18 mouse cellular contexts compared by ENCODE assay signal in genomic region chr6:33078260-33078936, GRCm38 (mm10). TPM values are rescaled to one million over a fixed set of nuclear protein-coding genes. Genes with fewer than 3 reads are reported as not detected.
DNase-seq lines count a peak whose midpoint lies in the region; ATAC-seq and TF ChIP-seq lines count a peak whose summit lies in the region.
"Had no signal": no experiment of that assay in that cellular context is flagged by ENCODE, and none has a peak within 500 bp of the region (broad histone marks: within the 10 kb centered on the region; RNA-seq: fewer than 3 reads in every experiment).

No protein-coding gene starts in this region.

- H3K27me3 ChIP-seq in kidney, embryonic 15.5 days: no peaks in the 10 kb centered on the region
- no peaks in the 10 kb centered on the region for H3K27me3 ChIP-seq in intestine, postnatal 0 days (replicated peaks; ENCODE audit: control insufficient read depth, insufficient read depth, low read length)
- H3K27me3 ChIP-seq in neural tube, embryonic 12.5 days (replicated peaks): no peaks in the 10 kb centered on the region
- H3K27me3 ChIP-seq: embryonic facial prominence, embryonic 12.5 days; midbrain, embryonic 13.5 days had no signal

- H3K36me3 ChIP-seq in kidney, embryonic 15.5 days: no peaks in the 10 kb centered on the region
- no peaks in the 10 kb centered on the region for H3K36me3 ChIP-seq in intestine, postnatal 0 days (ENCODE audit: control insufficient read depth, insufficient read depth)
- no peaks in the 10 kb centered on the region for H3K36me3 ChIP-seq in neural tube, embryonic 12.5 days
- H3K36me3 ChIP-seq: embryonic facial prominence, embryonic 12.5 days; midbrain, embryonic 13.5 days had no signal

- H3K27ac ChIP-seq in kidney, embryonic 15.5 days: peak overlapping the region; percentile 66
- H3K27ac ChIP-seq in intestine, postnatal 0 days (ENCODE audit: low read depth, low read length): no peak overlapping the region
- H3K27ac ChIP-seq in neural tube, embryonic 12.5 days: no peak overlapping the region
- H3K27ac ChIP-seq: embryonic facial prominence, embryonic 12.5 days; midbrain, embryonic 13.5 days had no signal

- no peak for DNase-seq in kidney, adult 11 months
- peak; percentile 13 for DNase-seq in forelimb bud, embryonic 11.5 days (ENCODE audit: low read depth, low spot score)
- no peak for DNase-seq in right cerebral cortex, postnatal 14 days
- no peak for DNase-seq in left cerebral cortex, postnatal 4 days
- DNase-seq: adrenal gland, postnatal 10 days; cerebellum, postnatal 10 days; forebrain, postnatal 0 days; gastrocnemius, postnatal 10 days; heart, postnatal 14 days; lung, postnatal 36 days; thymus, postnatal 14 days had no signal

- peak overlapping the region; percentile 20 for H3K4me3 ChIP-seq in kidney, embryonic 15.5 days (replicated peaks)
- H3K4me3 ChIP-seq in intestine, postnatal 0 days (ENCODE audit: low read depth, low read length): no peak overlapping the region
- no peak overlapping the region for H3K4me3 ChIP-seq in neural tube, embryonic 12.5 days
- H3K4me3 ChIP-seq: embryonic facial prominence, embryonic 12.5 days; midbrain, embryonic 13.5 days; myocyte had no signal

- H3K9me3 ChIP-seq in kidney, embryonic 15.5 days (replicated peaks): 0 out of 2 replicates have a peak, but pooled peaks cover 3% of the 10 kb centered on the region
- H3K9me3 ChIP-seq in intestine, postnatal 0 days (ENCODE audit: control insufficient read depth): no peaks in the 10 kb centered on the region
- no peaks in the 10 kb centered on the region for H3K9me3 ChIP-seq in neural tube, embryonic 12.5 days
- H3K9me3 ChIP-seq: embryonic facial prominence, embryonic 12.5 days; midbrain, embryonic 13.5 days had no signal

- peak overlapping the region; percentile 58 for H3K4me2 ChIP-seq in kidney, embryonic 15.5 days
- H3K4me2 ChIP-seq in intestine, postnatal 0 days (replicated peaks; ENCODE audit: low read depth): peak overlapping the region; percentile 27; the same call in 1 of the 2 replicates
- H3K4me2 ChIP-seq in neural tube, embryonic 12.5 days (replicated peaks): peak overlapping the region; percentile 47
- H3K4me2 ChIP-seq: embryonic facial prominence, embryonic 12.5 days; midbrain, embryonic 13.5 days had no signal

- intact Hi-C loops in left cerebral cortex, postnatal 4 days (cut with DNase I): no loop called here

- peaks cover 21% of the 10 kb centered on the region for H3K4me1 ChIP-seq in kidney, embryonic 15.5 days
- no peaks in the 10 kb centered on the region for H3K4me1 ChIP-seq in intestine, postnatal 0 days (replicated peaks; ENCODE audit: control insufficient read depth, insufficient read depth, low read length)
- H3K4me1 ChIP-seq in neural tube, embryonic 12.5 days: peaks cover 13% of the 10 kb centered on the region
- H3K4me1 ChIP-seq: embryonic facial prominence, embryonic 12.5 days; midbrain, embryonic 13.5 days had no signal

- 17% methylated on average over 19 of the region's 19 CpGs for WGBS in kidney, embryonic 15.5 days
- 53% methylated on average over 19 of the region's 19 CpGs for WGBS in intestine, postnatal 0 days
- WGBS in neural tube, embryonic 12.5 days: 31% methylated on average over 19 of the region's 19 CpGs

- no peak for TF ChIP-seq CTCF in intestine, postnatal 0 days (IDR thresholded peaks at IDR 0.05; ENCODE audit: low read depth)

- peak; percentile 93 for ATAC-seq in kidney, embryonic 15.5 days (replicated peaks; ENCODE audit: low FRiP score)
- ATAC-seq in intestine, postnatal 0 days: no peak
- ATAC-seq in neural tube, embryonic 12.5 days (ENCODE audit: low FRiP score, low read depth): no peak
- ATAC-seq: CD4-positive, CD25-positive, alpha-beta regulatory T cell, adult 4 months; forebrain, postnatal 0 days; midbrain, embryonic 13.5 days had no signal

- H3K9ac ChIP-seq in kidney, embryonic 15.5 days: no peak overlapping the region
- H3K9ac ChIP-seq in intestine, postnatal 0 days (ENCODE audit: low read depth, low read length): no peak overlapping the region
- no peak overlapping the region for H3K9ac ChIP-seq in neural tube, embryonic 12.5 days
- H3K9ac ChIP-seq: embryonic facial prominence, embryonic 12.5 days; forebrain, postnatal 0 days; midbrain, embryonic 13.5 days had no signal

RNA-seq across cellular contexts. Expression of gene Chchd3, which starts 18.3 kb away (rescaled TPM):
- 116 and 117 TPM in 2 replicates for polyA plus RNA-seq in kidney, embryonic 15.5 days (2015; fragmentation: Nextera tagmentation; extraction: Ambion mirVana)
- 127 and 134 TPM in 2 replicates for polyA plus RNA-seq in intestine, postnatal 0 days (2015; fragmentation: Nextera tagmentation; extraction: Ambion mirVana)
- polyA plus RNA-seq in neural tube, embryonic 12.5 days (2016; fragmentation: Nextera tagmentation; extraction: Ambion mirVana): 108 and 115 TPM in 2 replicates
- 10 to 100 TPM; 80.6 to 82.2 TPM for total RNA-seq in left cerebral cortex, postnatal 4 days (2021)
